Mouse (Mus musculus) heart, postnatal 0 days (tissue): Measurements from ENCODE around the gene Gm4756.

Experiments used
- CTCF ChIP-seq: IDR thresholded peaks from 2 replicates; pipeline ENCODE4 v1.5.1; 2016; ENCODE audit warnings: antibody characterized with exemption, control low read depth, low read depth
- EP300 ChIP-seq: IDR thresholded peaks from 2 replicates; pipeline ENCODE4 v1.6.1; 2016; ENCODE audit warnings: antibody characterized with exemption, low read depth

GRCm38 (mm10) chr12:72694438-72694837 is 45.0 kb upstream of the Gm4756 start:
- TF ChIP-seq CTCF (no peak), EP300 (no peak)
